Mouse (Mus musculus): ENCODE measurements around the gene Os9.
"Not testable (repeated sequence)": the region's sequence is repeated elsewhere in the genome, so short reads cannot be mapped to it uniquely, and the experiment has no call there.

Gene Os9

DNA sequence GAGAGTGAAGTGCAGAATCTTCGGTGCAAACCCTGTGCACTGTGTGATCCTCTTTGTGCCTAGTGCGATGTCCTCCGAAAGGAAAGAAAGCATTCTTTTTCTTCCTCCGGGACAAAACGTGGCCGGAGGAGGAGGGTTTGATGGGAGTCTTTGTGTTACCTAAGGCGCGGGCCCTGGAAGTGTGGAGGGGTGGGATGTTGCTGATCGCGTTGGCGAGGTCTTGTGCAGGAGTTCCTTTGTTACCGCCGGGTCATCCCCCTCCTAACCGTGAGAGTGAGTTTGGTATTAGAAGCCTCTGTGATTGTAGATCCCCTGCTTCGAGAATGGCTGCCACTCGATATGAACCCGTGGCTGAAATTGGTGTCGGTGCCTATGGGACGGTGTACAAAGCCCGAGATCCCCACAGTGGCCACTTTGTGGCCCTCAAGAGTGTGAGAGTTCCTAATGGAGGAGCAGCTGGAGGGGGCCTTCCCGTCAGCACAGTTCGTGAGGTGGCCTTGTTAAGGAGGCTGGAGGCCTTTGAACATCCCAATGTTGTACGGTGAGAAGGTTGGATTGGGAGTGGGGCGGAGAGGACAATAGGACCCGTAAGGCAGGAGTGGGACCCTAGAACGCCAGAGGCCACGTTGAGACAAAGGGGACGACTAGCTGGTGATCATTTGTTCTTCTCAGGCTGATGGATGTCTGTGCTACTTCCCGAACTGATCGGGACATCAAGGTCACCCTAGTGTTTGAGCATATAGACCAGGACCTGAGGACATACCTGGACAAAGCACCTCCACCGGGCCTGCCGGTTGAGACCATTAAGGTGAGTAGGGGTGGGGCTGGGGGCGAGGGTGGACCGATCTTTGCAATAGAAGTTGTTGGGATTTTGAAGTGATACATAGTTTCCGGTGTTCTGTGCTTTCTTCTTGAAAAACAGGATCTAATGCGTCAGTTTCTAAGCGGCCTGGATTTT is 56.7 kb downstream of the Os9 start:
- no peak for DNase-seq (ENCODE audit: low spot score)

DNA sequence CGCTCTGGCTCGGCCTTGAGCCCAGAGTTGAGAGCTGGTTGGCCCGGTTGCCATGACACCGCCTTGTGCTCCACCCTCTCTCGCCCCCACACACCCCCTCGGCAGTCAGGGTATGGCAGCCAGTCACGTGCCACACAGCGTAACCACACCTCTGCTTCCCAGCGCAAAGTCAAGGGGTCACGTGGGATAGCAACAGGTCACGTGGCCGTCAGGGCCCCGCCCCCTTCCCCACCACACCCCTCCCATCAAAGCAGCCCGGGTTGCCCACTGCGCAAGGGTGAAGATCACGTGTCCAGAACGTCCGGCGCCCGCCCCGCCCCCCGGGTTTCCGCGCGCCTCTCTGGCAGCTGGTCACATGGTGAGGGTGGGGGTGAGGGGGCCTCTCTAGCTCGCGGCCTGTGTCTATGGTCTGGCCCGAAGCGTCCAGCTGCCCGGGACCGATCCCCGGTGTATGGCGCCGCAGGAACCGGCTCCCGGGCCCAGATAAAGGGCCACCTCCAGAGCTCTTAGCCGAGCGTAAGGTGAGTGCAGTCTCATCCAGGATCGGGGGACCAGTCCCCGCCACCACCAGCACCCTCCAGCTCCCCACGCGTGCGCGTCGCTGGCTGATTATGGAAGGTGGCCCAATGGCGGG is 57.6 kb downstream of the Os9 start, which contains the start of gene Cdk4:
Cdk4 (plus strand) TSS at position 296 of the 634 bp plus-strand sequence.
- peak; percentile 95 for DNase-seq (ENCODE audit: low spot score)

GRCm38 (mm10) chr10:127062503-127062902 is 58.4 kb downstream of the Os9 start:
- no peak for DNase-seq (ENCODE audit: low spot score)

GRCm38 (mm10) chr10:127062101-127062500 is 58.8 kb downstream of the Os9 start:
- not testable (repeated sequence) for DNase-seq (ENCODE audit: low spot score)

- DNase-seq (ENCODE audit: low spot score): no peak
Measured at GRCm38 (mm10) chr10:127061513-127061912, 59.4 kb downstream of the Os9 start.

GRCm38 (mm10) chr10:127061085-127061484 is 59.8 kb downstream of the Os9 start:
- DNase-seq (ENCODE audit: low spot score): no peak

DNA sequence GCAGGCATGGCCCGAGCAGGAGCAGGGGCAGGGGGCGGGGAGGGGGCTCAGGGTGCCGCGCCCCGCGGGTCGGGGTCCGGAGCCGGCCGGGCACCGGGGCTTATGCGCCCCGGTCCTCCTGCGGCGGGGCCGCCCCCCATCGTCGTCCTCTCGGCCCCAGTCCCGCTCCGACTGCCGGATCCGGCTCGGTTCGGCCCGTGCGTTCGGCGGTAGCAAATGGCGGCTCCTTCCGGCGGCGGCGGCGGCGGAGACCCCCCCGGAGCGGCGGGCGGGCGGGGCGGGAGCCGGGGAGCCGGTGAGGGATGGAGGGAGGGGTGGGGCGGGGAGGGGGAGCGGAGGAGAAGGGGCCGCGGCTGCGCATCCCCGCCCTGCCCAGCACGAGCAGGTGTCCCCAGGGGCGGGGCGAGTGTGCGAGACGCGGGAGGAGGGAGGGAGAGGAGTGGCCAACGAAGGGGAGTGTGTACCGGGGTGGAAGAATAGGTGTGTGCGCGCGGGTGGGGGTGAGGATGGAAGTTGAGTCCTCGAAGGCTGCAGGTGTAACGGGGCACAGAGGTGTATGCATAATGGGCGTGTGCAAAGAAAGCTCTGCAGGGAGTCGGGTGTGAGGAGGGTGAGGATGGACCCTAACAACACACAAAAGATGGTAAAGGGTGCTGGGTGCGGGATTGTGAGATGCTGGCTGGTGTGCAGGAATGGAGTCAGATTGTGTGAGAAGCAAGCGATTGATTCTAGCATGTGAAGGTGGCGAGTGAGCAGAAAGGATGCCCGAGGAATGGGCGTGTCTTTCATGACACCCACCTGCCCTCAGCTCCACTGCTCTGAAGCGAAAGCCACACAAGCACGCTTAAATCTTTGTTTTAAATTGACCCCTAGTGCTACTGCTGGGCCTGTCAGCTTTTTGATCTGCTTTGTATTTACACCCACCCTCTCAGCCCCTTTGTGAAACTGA is 60.7 kb downstream of the Os9 start, which contains the start of gene March9:
March9 (minus strand) TSS at position 217 of the 949 bp plus-strand sequence.
- DNase-seq (ENCODE audit: low spot score): no peak

- DNase-seq (ENCODE audit: low spot score): no peak
Measured at GRCm38 (mm10) chr10:127059174-127059967, 61.6 kb downstream of the Os9 start.

DNA sequence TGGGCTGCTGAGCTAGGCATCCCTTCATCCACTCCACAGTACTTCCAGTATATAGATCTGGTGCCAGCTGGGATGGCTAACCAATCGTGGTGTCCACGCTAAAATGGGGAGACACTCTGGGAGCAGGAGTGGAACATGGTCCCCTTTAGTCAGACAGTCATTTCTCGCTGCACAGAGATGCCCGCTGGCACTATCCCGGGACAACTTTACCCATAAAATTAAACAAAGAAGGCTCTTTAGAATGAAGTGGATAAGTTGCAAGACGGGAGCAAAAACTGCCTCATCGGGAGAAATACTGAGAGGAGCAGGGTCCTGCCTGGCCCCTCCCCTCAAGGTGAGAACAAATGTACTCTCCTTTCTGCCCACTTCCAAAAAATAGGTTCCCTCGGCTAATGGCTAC is 62.2 kb downstream of the Os9 start:
- no peak for DNase-seq (ENCODE audit: low spot score)

DNA sequence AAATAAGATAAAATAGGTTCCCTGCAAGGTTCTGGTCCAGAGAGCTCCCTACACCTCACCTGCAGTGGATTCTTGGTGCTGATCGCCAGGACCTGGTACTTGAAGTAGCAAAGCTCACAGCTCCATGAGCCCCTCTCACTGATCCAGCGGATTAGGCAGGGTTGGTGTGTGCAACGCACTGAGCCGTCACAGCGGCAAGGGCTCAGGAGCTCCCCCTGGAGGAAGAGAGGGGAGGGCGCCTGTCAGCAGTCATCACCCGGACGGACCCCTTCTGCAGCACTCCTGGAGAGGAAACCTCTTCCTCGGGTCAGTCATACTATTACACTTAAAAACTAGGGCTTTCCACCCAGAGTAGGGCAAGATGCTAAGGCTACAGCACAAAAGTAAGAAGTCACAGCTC is 62.8 kb downstream of the Os9 start:
- DNase-seq (ENCODE audit: low spot score): no peak

- DNase-seq (ENCODE audit: low spot score): no peak
Measured at GRCm38 (mm10) chr10:127056490-127056889, 64.4 kb downstream of the Os9 start.

- DNase-seq (ENCODE audit: low spot score): no peak
Measured at GRCm38 (mm10) chr10:127055406-127055805, 65.5 kb downstream of the Os9 start.

DNA sequence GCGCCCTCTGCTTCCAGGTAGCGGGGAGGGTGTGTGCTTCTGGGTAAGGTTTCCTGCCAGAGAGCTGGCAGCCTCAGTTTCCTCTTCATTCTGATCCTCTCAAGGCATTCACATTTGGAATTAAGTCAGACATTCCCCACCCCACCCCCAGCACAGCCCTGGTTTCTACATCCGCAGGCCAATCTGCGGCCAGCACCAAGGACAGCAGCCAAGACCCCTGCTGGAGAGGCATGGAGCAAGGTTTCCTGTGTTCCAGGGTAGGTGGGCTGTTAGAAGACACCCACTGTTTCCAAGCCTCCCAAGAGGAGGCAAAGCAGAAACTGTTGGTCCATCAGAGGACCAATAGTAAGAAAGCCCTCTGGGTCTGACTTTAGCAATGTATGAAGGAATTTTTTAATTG is 66.3 kb downstream of the Os9 start:
- DNase-seq (ENCODE audit: low spot score): no peak

DNA sequence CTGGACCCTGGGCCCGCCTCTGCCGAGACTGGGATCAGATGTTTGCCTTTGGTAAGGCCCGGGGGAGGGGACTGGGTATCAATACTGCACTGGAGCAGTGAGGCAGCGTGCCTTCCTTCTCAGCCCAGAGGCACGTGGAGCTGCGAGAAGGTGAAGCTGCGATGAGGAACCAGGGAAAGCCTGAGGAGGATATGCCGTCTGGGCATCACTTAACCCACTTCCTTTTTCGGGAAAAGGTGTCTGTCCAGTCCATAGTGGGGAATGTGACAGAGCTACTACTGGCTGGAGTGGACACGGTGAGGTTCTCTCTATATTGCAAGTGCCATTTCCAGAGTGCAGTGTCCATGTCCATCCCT is 70.8 kb downstream of the Os9 start:
- DNase-seq (ENCODE audit: low spot score): no peak

DNA sequence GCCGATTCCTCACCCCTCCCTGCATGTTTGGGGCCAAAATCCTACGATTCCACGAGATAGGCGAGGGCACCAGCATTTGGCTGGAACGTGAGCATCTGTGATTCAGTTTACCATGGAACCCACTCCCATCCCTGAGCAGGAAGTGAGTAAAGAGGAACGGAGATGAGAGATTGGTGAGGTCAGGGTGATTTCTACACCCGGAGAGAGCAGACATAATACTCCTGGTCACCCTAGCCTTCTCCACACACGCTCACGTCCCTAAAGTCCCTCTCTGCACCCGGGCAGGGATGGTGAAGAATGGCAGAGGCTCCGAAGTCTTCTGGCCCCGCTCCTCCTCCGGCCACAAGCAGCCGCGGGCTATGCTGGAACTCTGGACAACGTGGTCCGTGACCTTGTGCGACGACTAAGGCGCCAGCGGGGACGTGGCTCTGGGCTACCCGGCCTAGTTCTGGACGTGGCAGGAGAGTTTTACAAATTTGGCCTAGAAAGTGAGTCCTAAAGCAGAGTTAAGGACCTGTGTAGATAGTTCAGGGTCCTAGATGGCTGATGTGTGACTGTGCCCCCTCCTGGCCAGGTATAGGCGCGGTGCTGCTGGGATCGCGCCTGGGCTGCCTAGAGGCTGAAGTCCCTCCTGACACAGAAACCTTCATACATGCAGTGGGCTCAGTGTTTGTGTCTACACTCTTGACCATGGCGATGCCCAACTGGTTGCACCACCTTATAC is 71.4 kb downstream of the Os9 start:
- no peak for DNase-seq (ENCODE audit: low spot score)

- no peak for DNase-seq (ENCODE audit: low spot score)
Measured at GRCm38 (mm10) chr10:127048608-127049394, 72.1 kb downstream of the Os9 start.

DNA sequence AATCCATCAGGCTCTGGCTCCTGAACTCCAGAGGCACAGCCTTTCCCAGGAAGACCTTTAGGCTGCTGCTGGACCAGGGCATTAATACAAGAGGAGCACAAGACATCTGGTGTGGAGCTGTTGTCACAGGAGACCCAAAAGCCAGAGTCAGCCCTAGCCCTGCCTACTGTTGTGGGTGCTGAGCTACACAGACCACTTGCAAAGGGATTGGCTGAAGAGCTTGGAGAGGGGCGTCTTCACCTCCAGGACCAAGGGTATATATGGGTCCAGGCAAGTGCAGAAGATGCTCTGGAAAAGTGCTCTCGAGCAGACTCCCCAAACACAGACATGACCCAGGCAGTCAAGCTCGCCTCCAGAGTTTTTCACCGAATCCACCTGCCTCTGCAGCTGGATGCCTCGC is 73.0 kb downstream of the Os9 start, which contains the start of gene Cyp27b1:
Cyp27b1 (plus strand) TSS at position 297 of the 400 bp plus-strand sequence.
- DNase-seq (ENCODE audit: low spot score): no peak
